Mouse (Mus musculus) hindbrain, postnatal 0 days (tissue): ENCODE data around the gene Hk1. TPM values are rescaled to one million over a fixed set of nuclear protein-coding genes. Genes with fewer than 3 reads are reported as not detected.
A peak's percentile ranks its signal among the peaks of the same experiment; 100 is the strongest.

ENCODE experiments used
- ATAC-seq: fragments of 200-750 bp; cut with Nextera tagmentation; 2 replicates; pipeline ENCODE4 v1.8.0; 2017; ENCODE audit warnings: mild to moderate bottlenecking, moderate TSS enrichment, moderate library complexity
- DNase-seq: peaks from one replicate; pipeline ENCODE4 v3.0.0-alpha.2; 2015; ENCODE audit warnings: low spot score
- H3K27ac ChIP-seq: fragments of 300-500 bp; sonication (generic); 2 replicates; pipeline ENCODE4 v1.5.1; 2014; ENCODE audit warnings: mild to moderate bottlenecking
- H3K27me3 ChIP-seq: fragments of 300-500 bp; sonication (generic); 2 replicates; pipeline ENCODE4 v1.6.1; 2014; ENCODE audit warnings: low read length, mixed read lengths; ENCODE audit not compliant: insufficient read depth
- H3K36me3 ChIP-seq: fragments of 300-500 bp; sonication (generic); 2 replicates; pipeline ENCODE4 v1.6.1; 2014; ENCODE audit warnings: low read length, mixed read lengths; ENCODE audit not compliant: insufficient read depth
- H3K4me1 ChIP-seq: fragments of 300-500 bp; sonication (generic); 2 replicates; pipeline ENCODE4 v1.6.1; 2014; ENCODE audit warnings: antibody characterized with exemption, low read length, mixed read lengths; ENCODE audit not compliant: insufficient read depth
- H3K4me2 ChIP-seq: fragments of 300-500 bp; sonication (generic); 2 replicates; pipeline ENCODE4 v1.6.1; 2014; ENCODE audit warnings: low read depth, mild to moderate bottlenecking, low read length, moderate library complexity, mixed read lengths
- H3K4me3 ChIP-seq: fragments of 300-500 bp; sonication (generic); 2 replicates; pipeline ENCODE4 v1.5.1; 2014; ENCODE audit warnings: low read length
- H3K9ac ChIP-seq: fragments of 300-500 bp; sonication (generic); replicated peaks from 2 replicates; pipeline ENCODE4 v1.6.1; 2014; ENCODE audit warnings: mild to moderate bottlenecking, low read length, moderate library complexity, mixed read lengths
- H3K9me3 ChIP-seq: fragments of 300-500 bp; sonication (generic); 2 replicates; pipeline ENCODE4 v1.6.1; 2016; ENCODE audit warnings: low read length, mixed read lengths
- CTCF ChIP-seq: IDR thresholded peaks from 2 replicates; pipeline ENCODE4 v1.5.1; 2016; ENCODE audit warnings: antibody characterized with exemption, control low read depth, low read depth
- WGBS: fragments of 180-500 bp; shearing (Covaris S2); extraction: QIAGEN DNeasy Blood & Tissue Kit; methylation state at CpG from one replicate; pipeline ENCODE4 v1.1.7; 2014; 5-methylcytosine and 5-hydroxymethylcytosine counted together
- polyA plus RNA-seq: library from polyadenylated mRNA; unstranded; fragments of >200 nt; fragmentation: Nextera tagmentation; extraction: Ambion mirVana; gene quantifications from 2 replicates; pipeline ENCODE4 v1.2.1, GENCODE M21; 2015
- total RNA-seq: library from RNA; depleted of rRNA; stranded (reverse); fragments of >200 nt; gene quantifications from 2 replicates; pipeline ENCODE4 v1.2.3, GENCODE M21; 2014

Hk1 gene
- total and polyA plus RNA-seq, 2 experiments from 2014 or later, result 99.6 to 144 TPM

DNA sequence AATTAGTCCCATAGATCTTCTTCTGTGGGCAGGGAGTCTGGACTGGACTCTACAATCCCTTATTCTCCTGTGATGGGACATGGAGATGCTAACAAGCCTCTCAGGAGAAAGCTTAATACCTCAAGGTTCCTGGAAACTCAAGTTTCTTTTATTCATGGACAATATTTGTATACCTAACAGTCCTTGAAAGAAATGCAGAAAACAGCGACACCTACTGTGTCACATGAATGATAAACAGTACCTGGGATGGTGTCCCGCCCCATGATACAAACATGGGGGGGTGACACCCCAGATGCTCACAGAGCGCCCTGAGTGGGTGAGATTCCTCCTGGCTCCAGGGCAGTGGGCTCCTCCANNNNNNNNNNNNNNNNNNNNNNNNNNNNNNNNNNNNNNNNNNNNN is 3.3 kb upstream of the Hk1 start:
- TF ChIP-seq CTCF, result no peak
- no peaks in the 10 kb centered on the region for H3K9me3 ChIP-seq
- no peaks in the 10 kb centered on the region for H3K4me1 ChIP-seq
- H3K4me3 ChIP-seq, result no peak overlapping the region
- no peak overlapping the region for H3K4me2 ChIP-seq
- H3K27me3 ChIP-seq, result no peaks in the 10 kb centered on the region
- no peak overlapping the region for H3K27ac ChIP-seq
- DNase-seq (no peak), ATAC-seq (no peak)
- no peaks in the 10 kb centered on the region for H3K36me3 ChIP-seq
- 79% methylated on average over 3 of the region's 3 CpGs for WGBS
- H3K9ac ChIP-seq, result no peak overlapping the region

DNA sequence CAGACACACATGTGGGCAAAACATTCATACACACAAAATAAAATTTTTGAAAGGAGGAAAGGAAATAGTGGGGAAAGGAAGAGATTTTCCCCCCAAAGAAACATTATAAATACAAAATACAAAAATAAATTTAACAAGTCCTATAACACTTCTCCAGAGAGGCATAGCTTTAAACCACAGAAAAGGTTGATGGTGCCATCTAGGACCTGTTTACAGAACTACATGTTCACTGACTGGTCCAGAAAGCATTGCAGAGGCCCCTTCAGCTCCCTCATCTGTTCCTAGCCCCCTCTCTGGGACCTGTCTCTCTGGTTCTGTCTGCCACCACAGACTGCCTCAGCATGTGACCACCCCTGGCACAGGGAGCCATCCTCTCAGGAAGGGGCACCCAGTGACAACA is 1.2 kb upstream of the Hk1 start:
- no peak for ATAC-seq
- H3K4me2 ChIP-seq, result no peak overlapping the region
- TF ChIP-seq CTCF, result peak; percentile 41
- H3K36me3 ChIP-seq, result no peaks in the 10 kb centered on the region
- no peak overlapping the region for H3K27ac ChIP-seq
- no peak overlapping the region for H3K4me3 ChIP-seq
- no peaks in the 10 kb centered on the region for H3K9me3 ChIP-seq
- no peak for DNase-seq
- H3K9ac ChIP-seq, result no peak overlapping the region
- H3K4me1 ChIP-seq, result no peaks in the 10 kb centered on the region
- H3K27me3 ChIP-seq, result no peaks in the 10 kb centered on the region

GRCm38 (mm10) chr10:62358827-62359226 is 20.9 kb downstream of the Hk1 start:
- H3K4me1 ChIP-seq, result no peaks in the 10 kb centered on the region
- peak; percentile 26 for TF ChIP-seq CTCF
- no peaks in the 10 kb centered on the region for H3K9me3 ChIP-seq
- no peaks in the 10 kb centered on the region for H3K27me3 ChIP-seq
- H3K36me3 ChIP-seq, result no peaks in the 10 kb centered on the region
- 87% methylated on average over 7 of the region's 7 CpGs for WGBS
- no peak overlapping the region for H3K4me2 ChIP-seq
- H3K27ac ChIP-seq, result no peak overlapping the region
- no peak for ATAC-seq
- no peak overlapping the region for H3K4me3 ChIP-seq
- no peak overlapping the region for H3K9ac ChIP-seq
- no peak for DNase-seq

GRCm38 (mm10) chr10:62356105-62356730 is 23.5 kb downstream of the Hk1 start:
- 66% methylated on average over 17 of the region's 17 CpGs for WGBS
- no peak for TF ChIP-seq CTCF
- no peaks in the 10 kb centered on the region for H3K36me3 ChIP-seq
- peak; percentile 75 for DNase-seq
- no peak overlapping the region for H3K4me3 ChIP-seq
- H3K4me1 ChIP-seq, result no peaks in the 10 kb centered on the region
- H3K9ac ChIP-seq, result no peak overlapping the region
- no peak overlapping the region for H3K4me2 ChIP-seq
- no peak overlapping the region for H3K27ac ChIP-seq
- ATAC-seq, result peak; percentile 92
- no peaks in the 10 kb centered on the region for H3K9me3 ChIP-seq
- no peaks in the 10 kb centered on the region for H3K27me3 ChIP-seq

DNA sequence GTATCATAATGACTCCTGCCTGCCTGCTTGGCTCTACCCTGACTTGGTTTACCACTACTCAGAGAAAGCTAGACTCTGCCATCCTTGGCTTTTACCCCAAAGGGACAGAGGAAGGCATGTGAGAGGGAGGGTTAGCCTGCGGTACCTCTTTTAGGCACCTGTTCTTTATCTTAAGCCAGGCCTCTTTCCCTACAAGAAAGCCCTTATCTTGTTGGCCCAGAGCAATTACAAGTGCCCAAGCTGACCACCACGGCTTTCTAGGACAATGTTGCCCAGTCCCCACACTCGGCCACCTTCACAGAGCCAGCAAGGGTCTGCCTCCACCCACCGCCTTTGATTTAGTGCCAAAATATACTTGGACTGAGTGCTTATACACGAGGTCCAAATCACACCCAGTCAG is 34.6 kb downstream of the Hk1 start:
- no peak overlapping the region for H3K4me2 ChIP-seq
- TF ChIP-seq CTCF, result no peak
- 0 out of 2 replicates have a peak, but pooled peaks cover 5% of the 10 kb centered on the region for H3K4me1 ChIP-seq
- no peak for ATAC-seq
- 63% methylated on average over 5 of the region's 5 CpGs for WGBS
- no peaks in the 10 kb centered on the region for H3K36me3 ChIP-seq
- H3K27ac ChIP-seq, result no peak overlapping the region
- no peak overlapping the region for H3K9ac ChIP-seq
- no peaks in the 10 kb centered on the region for H3K27me3 ChIP-seq
- H3K9me3 ChIP-seq, result no peaks in the 10 kb centered on the region
- DNase-seq, result no peak
- no peak overlapping the region for H3K4me3 ChIP-seq

DNA sequence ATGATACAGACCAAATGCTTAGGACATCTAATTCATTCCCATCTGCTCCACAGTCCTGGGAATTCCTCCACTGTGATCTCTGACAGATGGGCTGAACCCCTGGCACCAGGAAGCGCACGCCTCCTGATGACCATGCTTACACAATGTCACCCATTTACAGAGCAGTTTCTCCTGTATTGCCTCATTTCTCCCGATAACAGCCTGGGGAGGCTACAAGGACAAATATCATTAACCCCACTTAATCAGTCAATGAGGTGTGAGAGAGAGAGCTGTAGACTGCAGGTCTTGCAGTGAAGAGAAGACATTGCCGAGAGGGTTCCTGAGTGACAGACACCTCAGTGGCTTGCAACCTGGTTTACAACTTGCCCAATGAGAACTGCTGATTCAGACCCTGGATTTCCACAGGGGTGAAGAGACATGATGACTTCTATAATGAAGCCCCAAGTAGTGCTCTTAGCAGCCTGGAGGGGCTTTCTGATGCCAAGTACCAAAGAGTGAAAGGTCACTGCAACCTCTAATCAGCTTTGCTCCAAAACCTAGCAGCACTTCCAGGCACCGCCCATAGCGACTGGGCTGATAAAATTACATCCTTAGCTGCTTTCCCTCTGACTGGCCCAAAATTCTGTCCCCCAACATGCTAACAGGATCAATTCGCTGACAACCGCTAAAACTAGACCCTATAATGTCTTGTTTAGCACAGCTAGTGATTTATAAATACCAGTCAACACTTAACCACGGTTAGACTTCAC is 35.5 kb downstream of the Hk1 start:
- Histone ChIP-seq H3K27ac (no peak overlapping the region), H3K9me3 (no peaks in the 10 kb centered on the region), H3K4me2 (no peak overlapping the region), H3K4me3 (no peak overlapping the region), H3K36me3 (no peaks in the 10 kb centered on the region), H3K27me3 (no peaks in the 10 kb centered on the region), H3K4me1 (0 out of 2 replicates have a peak, but pooled peaks cover 5% of the 10 kb centered on the region), H3K9ac (no peak overlapping the region)
- no peak for TF ChIP-seq CTCF
- ATAC-seq, result no peak
- 84% methylated on average over 9 of the region's 9 CpGs for WGBS
- no peak for DNase-seq

DNA sequence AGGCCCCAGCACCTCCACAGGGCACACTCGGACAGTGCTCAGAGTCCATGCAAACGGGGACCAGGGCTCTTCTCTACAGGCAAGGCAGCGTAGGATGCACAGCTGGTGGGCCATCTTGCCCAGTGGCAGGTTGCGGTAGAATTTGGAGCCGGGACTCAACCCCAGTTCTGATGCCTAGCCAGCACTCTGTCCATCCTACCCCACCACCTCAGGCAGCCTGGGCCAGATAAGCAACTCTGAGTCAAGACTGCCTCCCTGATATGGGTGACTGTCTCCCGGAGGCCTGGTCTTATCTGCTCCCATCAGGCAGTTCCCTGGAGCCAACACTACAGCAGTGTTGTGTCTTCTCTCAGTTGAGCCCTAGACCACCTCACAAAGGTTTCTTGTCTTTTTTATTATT is 37.2 kb downstream of the Hk1 start:
- Histone ChIP-seq H3K27ac (no peak overlapping the region), H3K9me3 (no peaks in the 10 kb centered on the region), H3K9ac (no peak overlapping the region), H3K4me2 (no peak overlapping the region), H3K4me3 (no peak overlapping the region), H3K27me3 (no peaks in the 10 kb centered on the region), H3K4me1 (0 out of 2 replicates have a peak, but pooled peaks cover 13% of the 10 kb centered on the region), H3K36me3 (no peaks in the 10 kb centered on the region)
- DNase-seq (no peak), ATAC-seq (no peak)
- 95% methylated on average over 6 of the region's 6 CpGs for WGBS
- no peak for TF ChIP-seq CTCF
